Mouse (Mus musculus) heart, adult 2 months (tissue): Measurements from ENCODE around the gene Zfp414. TPM values are rescaled to one million over a fixed set of nuclear protein-coding genes. Genes with fewer than 3 reads are reported as not detected.

Experiments used
- DNase-seq, 2 experiments: peaks; one replicate each; pipeline ENCODE4 v3.0.0; 2021
- H3K27ac ChIP-seq: fragments of 200-600 bp; 2 replicates; pipeline ENCODE4 v1.8.1; 2022
- H3K27me3 ChIP-seq: fragments of 200-500 bp; 2 replicates; pipeline ENCODE4 v1.6.1; 2012; ENCODE audit warnings: mild to moderate bottlenecking, low read length, inconsistent platforms, mixed read lengths; ENCODE audit not compliant: control insufficient read depth, insufficient read depth
- H3K36me3 ChIP-seq: fragments of 200-500 bp; 2 replicates; pipeline ENCODE4 v1.6.1; 2012; ENCODE audit warnings: low read length, inconsistent platforms; ENCODE audit not compliant: control insufficient read depth, insufficient read depth
- H3K4me1 ChIP-seq: fragments of 200-500 bp; 2 replicates; pipeline ENCODE4 v1.6.1; 2011; ENCODE audit warnings: low read length; ENCODE audit not compliant: control insufficient read depth, insufficient read depth
- H3K4me3 ChIP-seq: fragments of 200-600 bp; 2 replicates; pipeline ENCODE4 v1.8.1; 2022
- H3K79me2 ChIP-seq: fragments of 200-500 bp; replicated peaks from 2 replicates; pipeline ENCODE4 v1.6.1; 2012; ENCODE audit warnings: mild to moderate bottlenecking, inconsistent platforms, low read length, moderate library complexity, mixed read lengths; ENCODE audit not compliant: control insufficient read depth, insufficient read depth
- H3K9ac ChIP-seq: fragments of 200-500 bp; 2 replicates; pipeline ENCODE4 v1.6.1; 2012; ENCODE audit warnings: low read depth, mild to moderate bottlenecking, control low read depth, inconsistent platforms, low read length, mixed read lengths
- CTCF ChIP-seq: fragments of 200-600 bp; IDR thresholded peaks from 2 replicates; pipeline ENCODE4 v1.8.1; 2022; ENCODE audit warnings: antibody characterized with exemption, mild to moderate bottlenecking, moderate library complexity
- EP300 ChIP-seq: fragments of 200-500 bp; IDR thresholded peaks from 2 replicates; pipeline ENCODE4 v1.6.1; 2011; ENCODE audit warnings: low read depth, low read length, control low read depth; ENCODE audit not compliant: insufficient read depth
- POLR2A ChIP-seq: fragments of 200-500 bp; IDR thresholded peaks from 2 replicates; pipeline ENCODE4 v1.6.1; 2011; ENCODE audit warnings: mild to moderate bottlenecking, low read depth, low read length, control low read depth; ENCODE audit not compliant: insufficient read depth
- WGBS: fragments of 180-500 bp; shearing (Covaris S2); methylation state at CpG from one replicate; pipeline ENCODE4 v1.1.7; 2018; 5-methylcytosine and 5-hydroxymethylcytosine counted together
- intact Hi-C: fragments of 180-260 bp; cut with DNase I; formaldehyde crosslinking; loops from one replicate; pipeline ENCODE4 v1.15.1; 2025
- long read RNA-seq: library from polyadenylated mRNA; stranded (forward); transcript quantifications from one replicate; pipeline ENCODE4 v2.0.0, GENCODE M21; 2021
- polyA plus RNA-seq: library from polyadenylated mRNA; depleted of rRNA; stranded (reverse); fragments of >200 nt; gene quantifications from 2 replicates; pipeline ENCODE4 v1.2.3, GENCODE M21; 2012; rRNA removed
- total RNA-seq, 2 experiments: library from RNA; stranded (reverse); gene quantifications; 2 replicates each; pipeline ENCODE4 v1.2.3; 2021

The Zfp414 gene
- 1 to 10 TPM; 7.3 to 7.7 TPM for total RNA-seq
- polyA plus RNA-seq = 27.0 and 28.4 TPM in 2 replicates
- long read RNA-seq, partial matches to known transcripts = 0 of 5 reads
- long read RNA-seq, other reads (novel, unspliced or antisense) = 2 of 5 reads

GRCm38 (mm10) chr17:33628621-33629486 lies at the start of gene Zfp414:
TSS of gene Zfp414 (plus strand) at chr17:33629090.
- H3K79me2 ChIP-seq = no peaks in the 10 kb centered on the region
- peak within 1 kb of the TSS; percentile 86 for H3K9ac ChIP-seq
- peaks cover 4% of the 10 kb centered on the region for H3K4me1 ChIP-seq
- H3K27ac ChIP-seq = peak within 1 kb of the TSS; percentile 98
- no peaks in the 10 kb centered on the region for H3K27me3 ChIP-seq
- no peaks in the 10 kb centered on the region for H3K36me3 ChIP-seq
- peak; percentile 94 to 95 for DNase-seq
- 3% methylated on average over 35 of the region's 35 CpGs for WGBS
- intact Hi-C loops = no loop called here
- H3K4me3 ChIP-seq = peak within 1 kb of the TSS; percentile 94
- TF ChIP-seq EP300 = no peak
- TF ChIP-seq CTCF = no peak
- peak; percentile 78 for TF ChIP-seq POLR2A

GRCm38 (mm10) chr17:33584061-33584460 lies 44.8 kb upstream of the Zfp414 start:
- no peak overlapping the region for H3K9ac ChIP-seq
- no peak for DNase-seq
- no peaks in the 10 kb centered on the region for H3K36me3 ChIP-seq
- no peaks in the 10 kb centered on the region for H3K79me2 ChIP-seq
- no peak overlapping the region for H3K4me3 ChIP-seq
- H3K27me3 ChIP-seq = no peaks in the 10 kb centered on the region
- 86% methylated on average over 4 of the region's 4 CpGs for WGBS
- intact Hi-C loops = no loop called here
- no peak overlapping the region for H3K27ac ChIP-seq
- H3K4me1 ChIP-seq = no peaks in the 10 kb centered on the region
- TF ChIP-seq CTCF (no peak), POLR2A (no peak), EP300 (no peak)

GRCm38 (mm10) chr17:33586011-33586410 lies 42.9 kb upstream of the Zfp414 start:
- no peaks in the 10 kb centered on the region for H3K36me3 ChIP-seq
- intact Hi-C loops = no loop called here
- H3K4me1 ChIP-seq = no peaks in the 10 kb centered on the region
- H3K9ac ChIP-seq = no peak overlapping the region
- H3K79me2 ChIP-seq = no peaks in the 10 kb centered on the region
- 66% methylated on average over 17 of the region's 17 CpGs for WGBS
- H3K4me3 ChIP-seq = no peak overlapping the region
- DNase-seq = no peak
- H3K27me3 ChIP-seq = no peaks in the 10 kb centered on the region
- H3K27ac ChIP-seq = no peak overlapping the region
- TF ChIP-seq POLR2A (no peak), EP300 (no peak), CTCF (no peak)

GRCm38 (mm10) chr17:33597271-33597670 lies 31.6 kb upstream of the Zfp414 start:
- no peaks in the 10 kb centered on the region for H3K79me2 ChIP-seq
- no peak overlapping the region for H3K9ac ChIP-seq
- TF ChIP-seq EP300 = no peak
- no peaks in the 10 kb centered on the region for H3K27me3 ChIP-seq
- DNase-seq = no peak
- no peak overlapping the region for H3K27ac ChIP-seq
- H3K4me1 ChIP-seq = no peaks in the 10 kb centered on the region
- intact Hi-C loops = no loop called here
- H3K4me3 ChIP-seq = no peak overlapping the region
- H3K36me3 ChIP-seq = no peaks in the 10 kb centered on the region

GRCm38 (mm10) chr17:33598506-33598905 lies 30.4 kb upstream of the Zfp414 start:
- H3K9ac ChIP-seq = no peak overlapping the region
- H3K27ac ChIP-seq = no peak overlapping the region
- intact Hi-C loops = no loop called here
- no peak overlapping the region for H3K4me3 ChIP-seq
- TF ChIP-seq EP300 = no peak
- TF ChIP-seq CTCF = no peak
- TF ChIP-seq POLR2A = no peak
- no peaks in the 10 kb centered on the region for H3K4me1 ChIP-seq
- WGBS = 90% methylated on average over 5 of the region's 5 CpGs
- H3K79me2 ChIP-seq = no peaks in the 10 kb centered on the region
- no peak for DNase-seq
- H3K27me3 ChIP-seq = no peaks in the 10 kb centered on the region
- no peaks in the 10 kb centered on the region for H3K36me3 ChIP-seq

GRCm38 (mm10) chr17:33599836-33600475 lies 28.9 kb upstream of the Zfp414 start:
- no peak for TF ChIP-seq EP300
- no peak for TF ChIP-seq CTCF
- Histone ChIP-seq H3K27me3 (no peaks in the 10 kb centered on the region), H3K27ac (no peak overlapping the region), H3K9ac (no peak overlapping the region), H3K79me2 (no peaks in the 10 kb centered on the region), H3K4me3 (no peak overlapping the region), H3K36me3 (no peaks in the 10 kb centered on the region), H3K4me1 (no peaks in the 10 kb centered on the region)
- no peak for DNase-seq
- intact Hi-C loops = no loop called here
- 78% methylated on average over 8 of the region's 8 CpGs for WGBS
